Mouse (Mus musculus) layer of hippocampus, adult 9-10 months (tissue): ENCODE data around the gene Cldn11.
"Not testable (repeated sequence)": the region's sequence is repeated elsewhere in the genome, so short reads cannot be mapped to it uniquely, and the experiment has no call there.

Source experiments
- DNase-seq: peaks from one replicate; pipeline ENCODE4 v3.0.0; 2022; ENCODE audit warnings: low spot score

Gene Cldn11

DNA sequence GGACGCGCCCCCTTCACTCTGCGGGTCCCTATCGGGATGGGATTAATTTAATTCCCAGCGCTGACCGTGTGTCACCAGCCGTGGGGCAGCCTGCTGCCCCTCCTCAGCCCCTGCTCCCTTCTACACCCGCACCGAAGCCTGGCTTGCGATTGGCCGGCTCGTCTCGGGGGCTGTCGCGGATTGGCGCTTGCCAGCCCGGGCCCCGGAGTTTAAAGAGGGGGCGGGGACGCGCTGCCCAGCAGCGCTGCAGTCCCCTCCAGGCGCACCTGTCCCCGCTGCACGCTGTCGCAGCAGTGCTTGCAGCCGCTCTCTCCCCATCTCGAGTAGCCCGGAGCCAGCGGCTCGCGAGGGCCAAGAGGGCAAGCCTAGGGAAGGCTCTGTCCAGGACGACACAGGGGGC lies at the start of gene Cldn11:
Gene Cldn11 (plus strand): TSS at position 215 of the 400 bp plus-strand sequence.
- no peak for DNase-seq

DNA sequence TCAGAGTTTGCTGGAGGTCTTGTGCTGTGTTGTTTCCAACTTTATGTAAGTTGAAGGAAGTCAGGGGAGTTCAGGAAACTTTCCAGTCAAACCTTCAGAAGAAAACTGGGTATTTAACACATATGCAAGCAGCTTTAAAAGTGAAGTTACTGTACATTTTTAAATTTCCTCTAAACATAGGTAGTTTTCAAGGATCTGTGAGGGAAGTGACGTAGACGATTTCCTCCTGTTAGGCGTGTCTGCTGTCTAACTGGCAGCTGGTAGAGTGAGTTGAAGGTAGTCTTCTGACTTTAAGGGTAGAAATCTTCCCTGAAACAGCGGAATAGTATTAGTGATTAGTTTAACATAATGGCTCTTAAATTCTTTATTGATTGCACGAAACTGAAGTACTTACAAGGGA lies 49.7 kb upstream of the Cldn11 start:
- DNase-seq = no peak

DNA sequence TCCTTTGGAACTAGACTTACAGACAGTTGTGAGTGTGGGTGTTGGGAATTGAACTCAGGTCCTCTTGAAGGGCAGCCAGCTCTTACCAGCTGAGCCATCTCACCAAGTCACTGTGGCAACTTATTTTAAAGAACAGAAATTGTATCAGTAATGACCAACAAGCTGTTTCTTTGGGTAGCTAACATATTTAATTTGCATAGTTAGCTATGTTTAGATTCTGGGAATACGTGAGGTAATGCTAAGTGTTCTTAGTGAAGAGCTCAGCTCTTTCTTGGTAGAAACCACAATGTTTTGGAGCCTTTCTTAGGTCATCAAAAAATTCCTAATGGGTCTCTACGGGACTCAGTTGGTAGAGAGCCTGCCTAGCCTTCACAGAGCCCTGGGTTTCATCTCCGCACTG lies 48.9 kb upstream of the Cldn11 start:
- no peak for DNase-seq

DNA sequence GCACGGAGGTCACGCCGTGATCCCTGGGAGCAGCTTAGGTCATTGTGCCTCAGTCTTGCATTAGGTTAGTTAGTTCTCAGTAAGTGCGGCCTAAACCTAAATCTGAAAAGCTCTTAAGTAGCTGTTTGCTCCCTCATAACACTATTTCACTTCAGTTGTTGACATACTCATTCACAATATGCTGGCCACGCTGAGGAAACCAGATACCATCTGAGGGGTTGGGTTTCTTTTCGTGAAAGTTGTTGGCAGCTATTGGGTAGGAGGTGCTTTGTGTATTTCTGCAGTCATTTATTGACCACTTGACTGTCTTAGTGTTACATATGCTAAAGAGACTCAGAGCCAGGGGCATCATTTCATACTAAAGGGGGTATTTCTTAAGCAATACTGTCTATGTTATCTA lies 44.8 kb upstream of the Cldn11 start:
- no peak for DNase-seq

DNA sequence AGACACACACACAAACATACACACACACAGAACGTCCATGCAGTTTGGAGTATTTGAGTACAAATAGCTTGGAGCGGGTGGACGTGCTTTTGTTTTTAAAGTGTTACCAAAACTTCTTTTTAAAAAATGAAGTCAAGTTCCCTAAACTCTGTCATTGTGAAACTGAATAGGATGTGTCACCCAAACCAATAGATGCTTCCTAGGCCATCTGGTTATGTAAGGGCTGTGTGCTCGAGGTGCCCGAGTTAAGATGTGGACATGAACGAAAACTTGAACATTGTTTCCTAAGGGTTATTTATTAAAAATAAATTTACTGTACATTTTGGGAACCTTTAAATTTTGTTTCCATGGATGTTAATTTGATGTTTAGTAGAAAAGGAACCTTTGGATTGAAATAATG lies 43.1 kb upstream of the Cldn11 start:
- DNase-seq = no peak

DNA sequence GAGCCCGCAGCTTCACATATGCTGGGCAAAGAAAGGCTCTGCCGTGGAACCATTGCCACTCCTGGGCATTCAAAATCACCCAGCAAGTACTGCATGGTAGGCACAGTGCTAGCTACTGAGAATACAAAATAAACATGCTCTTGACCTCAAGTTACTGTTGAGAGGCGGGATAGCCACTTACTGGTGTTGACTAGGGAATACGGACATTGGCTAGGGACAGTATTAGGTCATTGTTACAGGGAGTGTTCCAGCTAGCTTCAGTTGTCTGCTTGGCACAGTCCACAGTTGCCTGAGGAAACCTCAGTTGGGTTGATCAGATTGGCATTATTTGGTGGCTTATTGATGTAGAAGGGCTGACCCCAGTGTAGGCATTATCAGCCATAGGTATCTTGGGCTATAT lies 42.0 kb upstream of the Cldn11 start:
- DNase-seq = no peak

DNA sequence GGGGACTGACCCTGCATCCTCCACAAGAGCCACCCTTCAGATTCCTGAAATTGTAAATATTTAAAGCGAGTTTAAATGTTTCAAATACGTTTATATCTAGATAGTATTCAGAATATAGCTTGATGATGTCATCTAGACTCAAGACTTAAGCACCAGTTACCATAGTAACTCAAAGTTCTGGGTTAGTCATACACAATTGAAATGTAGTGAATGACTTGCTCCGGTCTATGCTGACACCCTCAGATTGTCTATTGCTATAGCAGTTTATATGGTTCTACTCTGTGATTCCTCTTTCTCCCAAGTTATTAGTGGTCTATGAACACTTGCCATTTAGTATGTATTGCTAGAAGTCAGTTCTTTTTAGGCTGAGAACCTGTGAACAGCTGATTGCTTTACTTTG lies 40.6 kb upstream of the Cldn11 start:
- DNase-seq = no peak

DNA sequence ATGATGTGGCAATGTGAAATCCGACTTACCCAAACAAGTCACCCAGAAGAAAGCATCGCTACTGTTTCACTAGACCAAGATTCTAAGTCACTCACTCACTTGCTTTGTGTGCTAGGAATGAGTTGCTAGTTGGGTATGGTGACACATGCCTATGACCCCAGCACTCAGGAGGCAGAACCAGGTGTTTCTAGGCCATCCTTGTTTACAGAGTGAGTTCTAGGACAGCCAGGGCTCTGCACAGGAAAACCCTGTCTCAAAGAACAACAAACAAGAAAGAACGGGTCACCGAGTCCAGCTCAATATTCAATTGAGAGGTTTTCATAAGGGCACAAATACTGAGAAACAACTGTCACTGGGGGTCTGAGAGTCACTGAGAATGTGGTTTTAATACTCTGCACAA lies 26.6 kb upstream of the Cldn11 start:
- DNase-seq = no peak

DNA sequence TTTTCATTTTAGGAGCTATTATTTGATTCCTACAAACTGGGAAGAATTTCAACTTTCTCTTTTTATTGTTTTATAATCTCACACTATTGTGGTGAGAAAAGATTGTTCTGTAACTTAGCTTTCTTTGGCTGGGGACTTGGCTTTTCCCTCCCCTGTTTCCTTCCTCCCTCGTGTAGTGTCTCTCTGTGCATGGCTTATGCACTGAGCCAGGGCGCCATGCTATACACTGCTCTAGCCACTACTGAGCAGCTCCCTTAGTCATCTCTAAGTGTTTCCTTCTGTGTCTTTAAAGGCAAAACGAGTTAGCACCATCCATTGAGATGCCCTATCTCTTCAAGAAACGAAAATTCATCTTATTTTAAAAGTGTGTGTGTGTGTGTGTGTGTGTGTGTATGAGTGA lies 23.4 kb upstream of the Cldn11 start:
- DNase-seq = no peak

DNA sequence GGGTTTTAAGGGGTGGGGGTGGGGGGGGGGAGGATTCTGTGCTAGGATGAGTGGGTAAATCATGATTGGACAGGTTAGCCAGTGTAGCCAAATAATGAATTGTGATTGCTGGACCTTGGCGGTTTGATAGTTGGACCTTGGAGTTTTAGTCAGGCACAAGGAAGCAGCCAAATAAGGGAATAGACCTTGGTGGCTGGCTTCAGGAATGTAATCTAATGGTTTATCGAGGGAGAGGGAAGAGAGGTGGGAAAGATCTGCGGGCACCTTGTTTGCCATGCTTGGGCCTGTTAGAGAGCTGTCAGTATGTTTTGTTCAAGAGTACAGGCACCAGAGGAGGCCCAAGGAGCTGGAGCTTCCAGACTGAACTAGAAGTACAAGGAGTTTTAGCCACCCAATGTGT lies 22.9 kb upstream of the Cldn11 start:
- no peak for DNase-seq

DNA sequence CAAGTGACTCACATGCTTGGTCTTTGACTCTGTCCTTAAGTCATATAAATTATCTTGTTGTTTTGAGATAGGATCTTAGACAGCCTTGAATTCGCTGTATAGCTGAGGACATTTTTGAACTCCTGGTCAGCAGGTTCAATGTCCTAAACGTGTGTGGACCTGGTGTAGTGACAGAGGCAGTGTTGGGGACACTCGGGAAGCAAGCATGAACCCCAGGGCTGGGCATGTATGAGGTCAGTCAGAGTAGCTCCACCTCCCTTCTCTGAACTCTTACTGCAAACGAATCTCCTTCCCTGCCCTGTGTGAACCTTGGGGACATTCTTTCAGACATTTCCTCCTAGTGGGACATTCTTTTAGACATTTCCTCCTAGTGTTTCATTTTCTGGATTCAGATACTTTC lies 20.0 kb upstream of the Cldn11 start:
- no peak for DNase-seq

DNA sequence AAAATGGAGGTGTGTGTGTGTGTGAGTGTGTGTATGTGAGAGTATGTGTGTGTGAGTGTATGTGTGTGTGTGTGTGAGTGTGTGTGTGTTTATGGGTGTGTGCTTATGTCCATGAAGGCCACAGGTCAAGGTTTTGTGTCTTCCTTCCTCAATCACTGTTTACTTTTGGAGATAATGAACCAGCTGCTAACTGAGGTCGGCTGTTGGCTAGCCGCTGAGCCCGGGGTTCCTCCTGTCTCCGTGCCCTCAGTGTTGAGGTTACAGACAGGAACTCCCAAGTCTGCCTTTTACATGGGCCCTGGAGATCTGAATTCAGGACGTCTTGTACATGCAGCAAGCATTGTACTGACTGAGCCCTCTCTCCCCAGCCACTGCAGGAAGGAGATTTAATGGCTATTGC lies 16.1 kb upstream of the Cldn11 start:
- no peak for DNase-seq

DNA sequence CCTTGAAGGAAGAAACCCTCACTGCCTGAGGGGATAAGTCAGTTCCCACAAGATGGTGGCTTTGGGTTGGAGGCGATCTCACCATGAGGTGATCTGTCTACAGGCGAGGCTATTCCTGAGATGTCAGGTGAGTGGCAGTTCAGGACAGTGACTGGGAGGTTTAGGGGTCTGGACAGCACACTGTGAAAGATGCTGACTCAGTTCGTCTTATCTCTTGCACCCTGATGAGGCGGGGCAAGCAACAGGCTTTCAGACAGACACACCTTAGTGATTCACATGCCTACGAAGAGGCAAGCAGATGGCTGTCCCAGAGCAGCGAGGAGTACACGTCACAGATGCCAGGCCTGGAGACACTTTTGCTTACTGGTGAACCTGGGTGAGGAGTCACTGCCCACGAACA lies 15.5 kb upstream of the Cldn11 start:
- DNase-seq = no peak

DNA sequence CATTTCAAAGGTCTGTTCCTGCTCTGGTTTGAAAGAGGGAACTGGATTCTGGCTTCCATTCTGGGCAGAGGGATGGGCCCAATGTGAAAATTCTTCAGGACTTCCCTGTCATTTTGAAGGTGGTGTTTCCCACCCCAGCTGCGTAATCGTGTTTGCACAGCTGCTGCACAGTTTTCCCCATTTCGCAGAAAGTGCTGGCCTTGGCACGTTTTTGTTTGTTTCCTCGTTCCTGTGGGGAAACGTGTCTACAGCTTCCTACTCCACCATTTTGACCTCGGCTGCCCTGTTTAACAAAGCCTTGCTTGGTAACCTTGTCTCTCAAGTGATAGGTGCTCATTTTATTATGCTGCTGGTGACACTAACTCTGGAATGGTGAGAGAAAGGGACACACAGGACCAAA lies 15.0 kb upstream of the Cldn11 start:
- DNase-seq = no peak

DNA sequence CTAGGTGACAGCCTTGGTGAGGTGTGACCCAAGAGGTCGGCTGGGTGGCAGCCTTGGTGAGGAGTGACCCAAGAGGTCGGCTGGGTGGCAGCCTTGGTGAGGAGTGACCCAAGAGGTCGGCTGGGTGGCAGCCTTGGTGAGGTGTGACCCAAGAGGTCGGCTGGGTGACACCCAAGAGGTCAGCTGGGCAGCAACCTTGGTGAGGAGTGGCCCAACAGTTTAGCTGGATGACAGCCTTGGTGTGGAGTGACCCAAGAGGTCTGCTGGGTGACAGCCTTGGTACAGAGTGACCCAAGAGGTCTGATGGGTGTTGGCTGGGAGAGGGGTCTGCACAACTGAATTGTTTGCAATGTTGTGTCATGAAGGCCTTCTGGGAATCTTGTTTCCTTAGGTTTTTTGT lies 13.1 kb upstream of the Cldn11 start:
- not testable (repeated sequence) for DNase-seq

DNA sequence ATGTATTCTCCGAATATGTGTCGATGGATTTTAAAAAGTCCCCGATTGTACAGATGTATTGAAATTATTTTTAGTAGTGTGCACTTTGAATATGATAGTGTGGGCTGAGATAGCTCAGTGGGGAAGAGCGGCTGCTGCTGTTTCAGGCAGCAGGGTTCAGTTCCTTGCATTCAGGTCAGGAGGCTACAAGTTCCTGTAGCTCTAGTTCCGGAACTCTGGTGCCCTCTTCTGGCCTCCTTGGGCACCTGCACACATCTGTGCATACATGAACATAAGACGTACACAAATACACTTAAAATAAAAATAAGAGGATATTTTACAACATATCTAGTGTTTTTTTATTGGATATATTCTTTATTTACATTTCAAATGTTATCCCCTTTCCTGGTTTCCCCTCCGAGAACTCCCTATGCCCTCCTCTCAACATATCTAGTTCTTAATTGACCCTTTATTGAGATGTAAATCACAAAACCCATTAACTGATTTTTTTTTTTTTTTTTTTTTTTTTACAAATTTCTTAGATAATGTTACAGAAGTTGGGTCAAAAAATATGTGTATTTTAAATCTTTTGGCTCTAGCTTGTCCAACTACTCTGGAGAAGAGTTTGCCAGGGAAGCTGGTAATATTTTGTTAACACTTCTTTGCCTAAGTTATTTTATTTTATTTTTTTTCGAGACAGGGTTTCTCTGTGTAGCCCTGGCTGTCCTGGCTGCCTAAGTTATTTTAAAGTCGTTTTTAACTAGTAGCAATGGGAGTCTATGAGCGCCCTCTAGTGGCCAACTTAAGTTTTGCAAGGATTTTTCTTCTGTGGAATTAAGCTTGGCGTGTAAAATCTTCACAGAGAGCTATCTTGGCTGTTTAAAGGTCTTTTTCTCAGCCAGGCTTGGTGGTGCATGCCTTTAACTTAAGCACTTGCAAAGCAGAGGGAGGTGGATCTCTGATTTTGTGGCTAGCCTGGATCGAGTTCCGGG lies 11.0 kb upstream of the Cldn11 start:
- peak; percentile 91 for DNase-seq

DNA sequence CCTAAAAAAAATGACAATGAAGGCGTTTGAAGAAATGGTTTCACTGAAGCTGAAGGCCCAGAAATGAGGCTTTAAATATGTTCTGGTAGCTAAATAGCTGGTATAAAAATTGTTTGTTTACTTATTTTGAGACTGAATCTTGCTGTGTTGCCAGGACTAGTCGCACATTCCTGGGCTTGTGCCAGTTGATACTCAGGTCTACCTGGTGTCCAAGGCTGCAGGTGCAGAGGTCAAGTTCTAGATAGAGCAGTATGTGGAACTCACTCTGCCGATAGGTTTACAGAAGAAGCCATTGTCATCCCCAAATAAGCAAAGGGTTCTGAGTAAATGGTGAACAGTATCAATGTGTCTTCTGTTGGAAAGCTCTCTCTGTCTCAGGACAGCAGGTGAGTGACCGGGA lies 8.1 kb upstream of the Cldn11 start:
- no peak for DNase-seq

DNA sequence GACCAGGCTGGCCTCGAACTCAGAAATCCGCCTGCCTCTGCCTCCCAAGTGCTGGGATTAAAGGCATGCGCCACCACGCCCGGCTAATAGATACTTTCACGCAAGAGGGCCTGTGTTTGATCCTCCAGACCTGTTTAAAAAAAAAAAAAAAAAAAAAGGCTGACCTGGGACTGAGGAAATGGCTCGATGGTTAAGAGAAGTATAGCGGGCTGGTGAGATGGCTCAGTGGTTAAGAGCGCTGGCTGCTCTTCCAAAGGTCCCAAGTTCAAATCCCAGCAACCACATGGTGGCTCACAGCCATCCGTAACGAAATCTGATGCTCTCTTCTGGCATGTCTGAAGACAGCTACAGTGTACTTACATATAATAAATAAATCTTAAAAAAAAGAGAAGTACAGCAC lies 4.5 kb upstream of the Cldn11 start:
- not testable (repeated sequence) for DNase-seq

DNA sequence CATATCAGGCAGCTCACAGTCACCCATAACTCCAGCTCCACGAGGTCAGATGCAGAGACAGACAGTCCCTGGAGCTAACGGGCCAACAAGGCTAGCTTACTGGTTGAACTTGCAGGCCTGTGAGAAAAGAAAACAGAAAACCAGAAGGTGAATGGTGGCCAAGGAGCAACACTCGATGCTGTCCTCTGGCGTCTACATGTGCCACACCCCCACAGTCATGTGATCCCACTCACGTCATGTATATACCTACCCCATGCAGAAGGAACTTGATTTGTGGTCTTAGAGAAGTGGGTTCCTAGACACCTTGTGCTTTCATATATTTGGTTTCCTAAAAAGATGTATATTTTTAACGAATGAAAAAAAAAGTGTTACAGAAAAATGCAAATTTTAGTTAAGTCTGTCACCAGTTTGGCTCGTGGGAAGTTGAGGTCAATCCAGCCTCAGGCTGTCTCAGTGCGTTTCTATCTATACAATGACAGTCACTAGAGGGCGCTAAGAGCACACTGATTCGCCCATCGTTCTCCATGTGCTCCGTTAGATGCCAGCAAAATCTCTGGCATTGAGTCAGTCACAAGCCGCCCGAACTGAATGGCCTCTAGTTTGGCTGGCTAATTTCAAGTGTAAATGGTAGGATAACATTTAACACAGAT lies 4.0 kb upstream of the Cldn11 start:
- DNase-seq = peak; percentile 87

DNA sequence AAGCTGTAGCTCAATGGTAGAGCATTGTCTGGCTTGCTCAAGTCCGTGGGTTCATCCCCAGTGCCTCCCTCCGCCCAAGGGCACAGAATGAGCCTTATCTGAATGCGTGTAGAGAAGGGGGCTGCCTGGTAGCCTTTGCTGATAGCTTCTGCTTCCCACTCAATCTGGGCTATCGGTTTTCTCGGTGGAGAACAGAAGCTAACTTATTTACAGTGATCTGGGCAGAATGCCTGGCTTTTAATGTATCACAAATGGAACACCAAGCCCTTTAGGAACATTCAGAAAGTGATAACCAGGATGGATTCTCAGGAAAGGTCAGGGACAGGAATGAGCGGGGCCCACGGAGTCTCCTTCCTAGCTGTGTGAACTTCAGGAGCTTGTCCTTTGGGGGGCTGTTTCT lies 1.1 kb upstream of the Cldn11 start:
- no peak for DNase-seq

DNA sequence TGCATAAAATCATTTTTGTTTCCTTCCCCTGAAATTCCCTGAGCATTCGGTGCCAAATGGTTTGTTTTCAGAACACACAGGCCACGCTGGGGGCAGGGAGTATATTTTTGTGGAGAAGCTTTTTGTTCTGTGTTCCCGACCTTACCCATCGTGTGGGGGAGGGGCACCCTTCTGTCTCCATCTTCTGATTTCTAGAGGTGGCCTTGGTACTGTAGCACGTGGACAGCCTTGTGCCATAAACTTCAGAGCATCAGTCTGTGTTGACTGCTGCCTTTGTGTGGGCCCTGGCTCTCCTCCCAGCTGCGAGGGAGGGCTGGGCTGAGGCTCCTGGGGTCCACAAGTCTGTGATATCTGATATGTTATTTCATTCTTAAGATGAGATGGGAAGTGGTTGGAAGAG lies 2.4 kb downstream of the Cldn11 start:
- DNase-seq = no peak

DNA sequence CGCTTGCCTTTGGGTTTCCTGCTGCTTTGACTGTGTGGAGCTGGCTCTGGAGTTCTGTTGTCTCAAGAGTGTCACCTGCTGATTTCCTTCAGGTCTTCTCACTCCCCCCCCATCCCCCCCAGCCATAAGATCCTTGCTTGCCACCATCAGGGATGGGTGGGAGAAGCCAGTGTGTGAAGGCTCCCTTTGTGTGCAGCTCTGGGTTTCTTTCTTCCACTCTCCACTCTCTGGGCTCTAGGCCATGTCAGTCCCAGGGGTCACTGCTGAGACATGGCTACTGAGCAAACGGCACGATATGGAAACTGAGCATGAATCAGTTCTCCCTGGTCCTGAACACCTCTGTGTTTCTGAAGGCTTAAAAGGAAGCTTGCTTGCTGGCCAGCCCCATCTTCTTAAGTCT lies 6.4 kb downstream of the Cldn11 start:
- no peak for DNase-seq

DNA sequence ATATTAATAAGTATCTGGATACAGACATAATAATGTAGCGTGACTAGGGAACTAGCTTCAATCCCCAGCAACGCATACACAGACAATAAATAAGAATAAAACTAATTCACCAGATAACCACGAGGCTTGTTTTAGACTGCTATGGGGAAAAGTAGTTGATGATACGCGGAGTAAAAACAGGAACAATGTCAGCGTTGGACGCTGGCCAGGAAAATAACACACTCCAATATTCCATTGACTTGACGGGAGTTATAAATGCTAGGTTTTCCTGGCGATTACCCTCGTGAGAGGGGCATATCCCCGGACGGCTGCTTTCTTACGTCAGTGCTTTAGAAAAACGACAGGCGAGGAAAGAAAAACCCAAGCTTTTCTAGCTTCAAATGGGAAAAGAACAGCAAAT lies 8.1 kb downstream of the Cldn11 start:
- no peak for DNase-seq

DNA sequence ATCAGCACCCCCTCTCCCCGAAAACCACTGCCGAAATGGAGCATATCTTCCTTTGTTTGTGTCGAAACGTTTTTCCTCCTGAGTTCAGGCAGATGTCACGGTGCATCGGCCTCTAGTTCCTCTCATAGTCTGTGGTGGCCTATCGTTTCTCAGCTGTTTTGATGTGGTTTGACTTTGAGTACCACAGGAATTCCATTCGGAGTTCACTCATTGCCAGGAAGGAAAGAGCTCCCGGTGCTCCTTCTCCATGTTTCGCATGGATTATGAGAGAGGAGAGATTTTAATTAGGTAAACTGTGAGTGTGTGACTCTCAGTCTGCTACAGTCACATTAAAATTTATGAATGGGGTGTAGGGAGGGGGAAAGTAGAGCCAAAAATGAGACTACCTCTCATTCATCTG lies 10.3 kb downstream of the Cldn11 start:
- no peak for DNase-seq
